Mouse (Mus musculus) adrenal gland, postnatal 4 days (tissue): ENCODE data around the gene Ucn2. TPM values are rescaled to one million over a fixed set of nuclear protein-coding genes. Genes with fewer than 3 reads are reported as not detected.

Experiments used
- DNase-seq, 2 experiments: peaks; one replicate each; pipeline ENCODE4 v3.0.0; 2021 to 2022; ENCODE audit warnings: low spot score in 2 of 2, mixed read lengths in 2 of 2
- total RNA-seq, 2 experiments: library from RNA; stranded (reverse); gene quantifications; 2 replicates each; pipeline ENCODE4 v1.2.3; 2021

The Ucn2 gene
- total RNA-seq, 2 experiments from 2014 or later: 0.78 to 1.6 TPM

- DNase-seq: peak; percentile 76 to 91
Observed at GRCm38 (mm10) chr9:108991428-108992084, 5.7 kb downstream of the Ucn2 start, which contains the start of gene Pfkfb4. Gene Pfkfb4 (plus strand): TSS chr9:108991778.

- no peak for DNase-seq
Observed at GRCm38 (mm10) chr9:108992085-108992469, 6.3 kb downstream of the Ucn2 start.

- no peak for DNase-seq
Observed at GRCm38 (mm10) chr9:108992620-108993361, 7.0 kb downstream of the Ucn2 start.

GRCm38 (mm10) chr9:108996411-108996810 lies 10.6 kb downstream of the Ucn2 start:
- no peak for DNase-seq

GRCm38 (mm10) chr9:108998287-108999166 lies 12.7 kb downstream of the Ucn2 start:
- DNase-seq: no peak

GRCm38 (mm10) chr9:108999167-108999526 lies 13.3 kb downstream of the Ucn2 start:
- DNase-seq: no peak

- DNase-seq: no peak
Observed at GRCm38 (mm10) chr9:109000726-109001125, 14.9 kb downstream of the Ucn2 start.

GRCm38 (mm10) chr9:109003201-109003600 lies 17.4 kb downstream of the Ucn2 start:
- DNase-seq: no peak

GRCm38 (mm10) chr9:109007025-109007780 lies 21.4 kb downstream of the Ucn2 start:
- DNase-seq: no peak

GRCm38 (mm10) chr9:109008081-109008480 lies 22.3 kb downstream of the Ucn2 start:
- DNase-seq: no peak

GRCm38 (mm10) chr9:109008994-109009635 lies 23.3 kb downstream of the Ucn2 start:
- no peak for DNase-seq

- DNase-seq: no peak
Observed at GRCm38 (mm10) chr9:109009636-109010315, 24.0 kb downstream of the Ucn2 start.

- no peak for DNase-seq
Observed at GRCm38 (mm10) chr9:109010316-109010690, 24.5 kb downstream of the Ucn2 start.

GRCm38 (mm10) chr9:109015397-109015796 lies 29.6 kb downstream of the Ucn2 start:
- no peak for DNase-seq

GRCm38 (mm10) chr9:109016973-109017604 lies 31.3 kb downstream of the Ucn2 start:
- no peak for DNase-seq

- no peak for DNase-seq
Observed at GRCm38 (mm10) chr9:109021428-109021827, 35.6 kb downstream of the Ucn2 start.

GRCm38 (mm10) chr9:109022866-109023685 lies 37.3 kb downstream of the Ucn2 start:
- DNase-seq: no peak

GRCm38 (mm10) chr9:109027521-109027920 lies 41.7 kb downstream of the Ucn2 start:
- DNase-seq: no peak

- no peak for DNase-seq
Observed at GRCm38 (mm10) chr9:109028421-109028820, 42.6 kb downstream of the Ucn2 start.
